Mouse (Mus musculus) stomach, postnatal 0 days (tissue): Measurements from ENCODE around the gene Cacna1a. TPM values are rescaled to one million over a fixed set of nuclear protein-coding genes. Genes with fewer than 3 reads are reported as not detected.

Source experiments
- ATAC-seq: fragments of 200-750 bp; cut with Nextera tagmentation; 2 replicates; pipeline ENCODE4 v1.8.0; 2017; ENCODE audit not compliant: low FRiP score, low TSS enrichment
- DNase-seq: peaks from one replicate; pipeline ENCODE4 v3.0.0-alpha.2; 2016; ENCODE audit warnings: low spot score
- H3K27ac ChIP-seq: fragments of 300-500 bp; sonication (generic); replicated peaks from 2 replicates; pipeline ENCODE4 v1.5.1; 2014; ENCODE audit warnings: mild to moderate bottlenecking, control low read depth
- H3K27me3 ChIP-seq: fragments of 300-500 bp; sonication (generic); 2 replicates; pipeline ENCODE4 v1.6.1; 2014; ENCODE audit warnings: low read length; ENCODE audit not compliant: control insufficient read depth, insufficient read depth
- H3K36me3 ChIP-seq: fragments of 300-500 bp; sonication (generic); 2 replicates; pipeline ENCODE4 v1.6.1; 2014; ENCODE audit warnings: low read length, mixed read lengths; ENCODE audit not compliant: control insufficient read depth, insufficient read depth
- H3K4me1 ChIP-seq: fragments of 300-500 bp; sonication (generic); replicated peaks from 2 replicates; pipeline ENCODE4 v1.6.1; 2014; ENCODE audit warnings: antibody characterized with exemption; ENCODE audit not compliant: control insufficient read depth, insufficient read depth
- H3K4me2 ChIP-seq: fragments of 300-500 bp; sonication (generic); replicated peaks from 2 replicates; pipeline ENCODE4 v1.6.1; 2014; ENCODE audit warnings: low read depth, mild to moderate bottlenecking, control low read depth, moderate library complexity
- H3K4me3 ChIP-seq: fragments of 300-500 bp; sonication (generic); 2 replicates; pipeline ENCODE4 v1.5.1; 2014; ENCODE audit warnings: low read depth, low read length, control low read depth
- H3K9ac ChIP-seq: fragments of 300-500 bp; sonication (generic); 2 replicates; pipeline ENCODE4 v1.6.1; 2014; ENCODE audit warnings: mild to moderate bottlenecking, low read length, control low read depth, mixed read lengths
- H3K9me3 ChIP-seq: fragments of 300-500 bp; sonication (generic); 2 replicates; pipeline ENCODE4 v1.6.1; 2016; ENCODE audit warnings: low read length; ENCODE audit not compliant: control insufficient read depth
- CTCF ChIP-seq: IDR thresholded peaks from 2 replicates; pipeline ENCODE4 v1.5.1; 2016; ENCODE audit warnings: antibody characterized with exemption, low read depth, mild to moderate bottlenecking, moderate library complexity
- EP300 ChIP-seq: optimal IDR thresholded peaks from 2 replicates; pipeline ENCODE3; 2016; ENCODE audit warnings: antibody characterized with exemption
- WGBS: fragments of 180-500 bp; shearing (Covaris S2); extraction: QIAGEN DNeasy Blood & Tissue Kit; methylation state at CpG from one replicate; pipeline ENCODE4 v1.1.7; 2014; 5-methylcytosine and 5-hydroxymethylcytosine counted together
- polyA plus RNA-seq: library from polyadenylated mRNA; unstranded; fragments of >200 nt; fragmentation: Nextera tagmentation; extraction: Ambion mirVana; gene quantifications from 2 replicates; pipeline ENCODE4 v1.2.1, GENCODE M21; 2015

The Cacna1a gene
- polyA plus RNA-seq, 1 experiment from 2014 or later = 2.9 TPM

GRCm38 (mm10) chr8:84388773-84389172, 533 bp downstream of the Cacna1a start:
- H3K4me1 ChIP-seq = 0 out of 2 replicates have a peak, but pooled peaks cover 2% of the 10 kb centered on the region
- no peaks in the 10 kb centered on the region for H3K9me3 ChIP-seq
- WGBS = 21% methylated on average over 9 of the region's 9 CpGs
- no peak overlapping the region for H3K9ac ChIP-seq
- DNase-seq (peak; percentile 17), ATAC-seq (peak; percentile 64; the same call in 1 of the 2 replicates)
- H3K36me3 ChIP-seq = no peaks in the 10 kb centered on the region
- TF ChIP-seq EP300 (no peak), CTCF (no peak)
- no peaks in the 10 kb centered on the region for H3K27me3 ChIP-seq
- H3K4me2 ChIP-seq = no peak overlapping the region
- H3K27ac ChIP-seq = no peak overlapping the region
- H3K4me3 ChIP-seq = no peak overlapping the region

GRCm38 (mm10) chr8:84389173-84389572, 933 bp downstream of the Cacna1a start:
- no peak overlapping the region for H3K27ac ChIP-seq
- H3K4me1 ChIP-seq = 0 out of 2 replicates have a peak, but pooled peaks cover 2% of the 10 kb centered on the region
- DNase-seq (no peak), ATAC-seq (no peak)
- TF ChIP-seq EP300 (no peak), CTCF (no peak)
- 64% methylated on average over 3 of the region's 3 CpGs for WGBS
- no peaks in the 10 kb centered on the region for H3K9me3 ChIP-seq
- H3K4me3 ChIP-seq = no peak overlapping the region
- no peaks in the 10 kb centered on the region for H3K36me3 ChIP-seq
- H3K9ac ChIP-seq = no peak overlapping the region
- no peak overlapping the region for H3K4me2 ChIP-seq
- no peaks in the 10 kb centered on the region for H3K27me3 ChIP-seq

GRCm38 (mm10) chr8:84391611-84392010, 3.4 kb downstream of the Cacna1a start:
- Histone ChIP-seq H3K9me3 (no peaks in the 10 kb centered on the region), H3K9ac (no peak overlapping the region), H3K27me3 (no peaks in the 10 kb centered on the region), H3K4me3 (no peak overlapping the region), H3K4me2 (no peak overlapping the region), H3K4me1 (0 out of 2 replicates have a peak, but pooled peaks cover 2% of the 10 kb centered on the region), H3K27ac (no peak overlapping the region), H3K36me3 (no peaks in the 10 kb centered on the region)
- no peak for ATAC-seq
- no peak for TF ChIP-seq EP300
- TF ChIP-seq CTCF = no peak
- DNase-seq = no peak
- WGBS = 88% methylated on average over 5 of the region's 5 CpGs

GRCm38 (mm10) chr8:84395751-84396457, 7.7 kb downstream of the Cacna1a start:
- H3K4me2 ChIP-seq = no peak overlapping the region
- H3K9ac ChIP-seq = no peak overlapping the region
- H3K27ac ChIP-seq = no peak overlapping the region
- no peak overlapping the region for H3K4me3 ChIP-seq
- no peaks in the 10 kb centered on the region for H3K36me3 ChIP-seq
- no peaks in the 10 kb centered on the region for H3K9me3 ChIP-seq
- ATAC-seq (no peak), DNase-seq (no peak)
- no peak for TF ChIP-seq EP300
- TF ChIP-seq CTCF = no peak
- 59% methylated on average over 6 of the region's 6 CpGs for whole genome bisulfite sequencing
- no peaks in the 10 kb centered on the region for H3K4me1 ChIP-seq
- H3K27me3 ChIP-seq = no peaks in the 10 kb centered on the region

- no peaks in the 10 kb centered on the region for H3K36me3 ChIP-seq
- peaks cover 3% of the 10 kb centered on the region; the same call in 1 of the 2 replicates for H3K27me3 ChIP-seq
- peak; percentile 56 for DNase-seq
- H3K27ac ChIP-seq = no peak overlapping the region
- ATAC-seq = peak; percentile 67; the same call in 1 of the 2 replicates
- H3K4me2 ChIP-seq = peak overlapping the region; percentile 82
- TF ChIP-seq EP300 (no peak), CTCF (no peak)
- peak overlapping the region; percentile 19 for H3K9ac ChIP-seq
- WGBS = 3% methylated on average over 69 of the region's 72 CpGs
- 0 out of 2 replicates have a peak, but pooled peaks cover 3% of the 10 kb centered on the region for H3K4me1 ChIP-seq
- H3K4me3 ChIP-seq = peak overlapping the region; percentile 47
- H3K9me3 ChIP-seq = no peaks in the 10 kb centered on the region
Observed at GRCm38 (mm10) chr8:84413886-84414851, 25.9 kb downstream of the Cacna1a start.
